Mouse (Mus musculus): ENCODE data around the gene Tbx19.

GRCm38 (mm10) chr1:165099569-165099968, 61.0 kb downstream of the Tbx19 start:
- no peak for TF ChIP-seq CTCF (IDR thresholded peaks at IDR 0.05; ENCODE audit: low read depth, low read length)
- no peak for TF ChIP-seq POLR2A (IDR thresholded peaks at IDR 0.05; ENCODE audit: insufficient read depth, low read length)
- TF ChIP-seq EP300 (IDR thresholded peaks at IDR 0.05; ENCODE audit: insufficient read depth, low read depth, low read length): no peak
